Mouse (Mus musculus) heart, postnatal 25 days (tissue): ENCODE results near the gene Eif3i. TPM values are rescaled to one million over a fixed set of nuclear protein-coding genes. Genes with fewer than 3 reads are reported as not detected.
"Not testable (repeated sequence)": the region's sequence is repeated elsewhere in the genome, so short reads cannot be mapped to it uniquely, and the experiment has no call there.

Source experiments
- DNase-seq: peaks from one replicate; pipeline ENCODE4 v3.0.0; 2022; ENCODE audit warnings: low spot score
- intact Hi-C: fragments of 180-260 bp; cut with DNase I; formaldehyde crosslinking; loops from one replicate; pipeline ENCODE4 v1.15.1; 2025
- microRNA-seq: library from miRNA; unstranded; fragments of <30 nt; microRNA quantifications from one replicate; pipeline ENCODE4 v1.2.0, GENCODE M21; 2022
- total RNA-seq, 2 experiments: library from RNA; stranded (reverse); gene quantifications; 2 replicates each; pipeline ENCODE4 v1.2.3; 2021

The Eif3i gene
- total RNA-seq, 2 experiments from 2014 or later, result 119 to 129 TPM

- DNase-seq, intact Hi-C loops: not testable (repeated sequence)
Observed at GRCm38 (mm10) chr4:129554512-129554911, 45.9 kb downstream of the Eif3i start.

GRCm38 (mm10) chr4:129550295-129550694 lies 50.2 kb downstream of the Eif3i start:
- intact Hi-C loops, result no loop called here
- DNase-seq, result no peak

GRCm38 (mm10) chr4:129549306-129549705 lies 51.1 kb downstream of the Eif3i start:
- no peak for DNase-seq
- intact Hi-C loops, result loop anchor here (5.0 kb wide), 1 partner anchor 58 kb away; no protein-coding TSS in a partner anchor

- intact Hi-C loops, result loop anchor here (5.0 kb wide), 1 partner anchor 60 kb away; no protein-coding TSS in a partner anchor
- DNase-seq, result not testable (repeated sequence)
Observed at GRCm38 (mm10) chr4:129547631-129548030, 52.8 kb downstream of the Eif3i start.

- intact Hi-C loops, result no loop called here
- no peak for DNase-seq
Observed at GRCm38 (mm10) chr4:129544106-129544505, 56.3 kb downstream of the Eif3i start.

DNA sequence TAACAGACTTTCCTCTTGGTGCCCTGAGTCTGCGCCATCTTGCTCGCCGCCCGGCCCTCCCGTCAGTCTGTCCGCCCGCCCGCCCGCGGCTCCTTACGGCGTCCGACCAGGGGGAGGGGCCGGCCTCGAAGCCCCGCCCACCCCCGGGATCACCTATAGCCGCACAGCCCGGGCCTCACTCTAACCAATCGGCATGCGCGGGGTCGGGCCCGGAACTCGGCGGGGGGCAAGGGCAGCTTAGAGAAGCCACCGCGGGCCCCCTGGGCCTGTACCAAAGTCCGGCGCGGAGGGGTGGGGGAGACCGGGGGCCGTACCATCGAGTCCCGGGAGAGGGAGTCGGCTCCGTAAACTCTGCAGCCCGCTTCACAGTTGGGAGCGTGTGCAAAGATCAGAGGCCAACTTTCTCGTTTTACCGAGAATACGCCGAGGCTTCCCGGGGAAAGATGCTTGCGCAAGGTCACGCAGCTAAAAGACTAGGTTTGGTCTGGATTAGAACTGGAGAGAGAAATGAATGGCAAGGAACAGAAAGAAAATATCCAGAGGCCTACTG lies 57.8 kb downstream of the Eif3i start, which contains the start of gene Hdac1:
Gene Hdac1, minus strand, starts transcription at position 122 of the 550 bp plus-strand sequence.
- peak; percentile 97 for DNase-seq
- intact Hi-C loops, result no loop called here

Small RNAs within 50 kb of the gene (microRNA-seq; reads per million reads assigned to microRNA genes)
- not detected for gene Mir8119

Other genes with a start within 250 kb of the Eif3i start
- gene Zbtb8a, start 222.5 kb downstream of the Eif3i start, total RNA-seq, result 1 to 10 TPM; 3.5 to 3.7 TPM
- under 1 TPM in 1 of 2 experiments, not detected in 1; 0.08 TPM for gene Zbtb8b, start 159.8 kb downstream of the Eif3i start, total RNA-seq
- gene Bsdc1, start 139.1 kb downstream of the Eif3i start, total RNA-seq, result 10 to 100 TPM; 40.6 to 45.6 TPM
- not detected for gene Tssk3, start 109.6 kb downstream of the Eif3i start, total RNA-seq
- gene Fam229a, start 109.5 kb downstream of the Eif3i start, total RNA-seq, result not detected
- 1 to 10 TPM; 6.8 to 7.8 TPM for gene Marcksl1, start 87.1 kb downstream of the Eif3i start, total RNA-seq
- gene Hdac1, start 57.9 kb downstream of the Eif3i start, total RNA-seq, result 10 to 100 TPM; 15.9 to 18.6 TPM
- gene Lck, start 27.0 kb downstream of the Eif3i start, total RNA-seq, result 1 to 10 TPM in 1 of 2 experiments, under 1 TPM in 1; 0.47 to 1.2 TPM
- gene Fam167b, start 22.1 kb downstream of the Eif3i start, total RNA-seq, result 1 to 10 TPM in 1 of 2 experiments, under 1 TPM in 1; 0.70 to 1.0 TPM
- 10 to 100 TPM; 38.5 to 42.3 TPM for gene Tmem234, start within 50 bp of the Eif3i start, total RNA-seq
- gene Dcdc2b, start 13.6 kb upstream of the Eif3i start, total RNA-seq, result 1 to 10 TPM in 1 of 2 experiments, under 1 TPM in 1; 0.61 to 1.5 TPM
- 10 to 100 TPM; 17.2 to 19.1 TPM for gene Iqcc, start 18.5 kb upstream of the Eif3i start, total RNA-seq
- 10 to 100 TPM; 25.3 to 28.5 TPM for gene Ccdc28b, start 23.3 kb upstream of the Eif3i start, total RNA-seq
- gene Txlna, start 40.4 kb upstream of the Eif3i start, total RNA-seq, result 10 to 100 TPM; 26.2 to 27.3 TPM
- 10 to 100 TPM; 71.7 to 79.6 TPM for gene Kpna6, start 72.1 kb upstream of the Eif3i start, total RNA-seq
- 1 to 10 TPM; 5.3 to 5.7 TPM for gene Tmem39b, start 96.2 kb upstream of the Eif3i start, total RNA-seq
- gene Khdrbs1, start 141.7 kb upstream of the Eif3i start, total RNA-seq, result 10 to 100 TPM; 38.0 to 46.9 TPM
- 100 to 1,000 TPM; 192 to 205 TPM for gene Ptp4a2, start 210.6 kb upstream of the Eif3i start, total RNA-seq